Mouse (Mus musculus): Measurements from ENCODE around the gene Fat3. TPM values are rescaled to one million over a fixed set of nuclear protein-coding genes. Genes with fewer than 3 reads are reported as not detected.

The Fat3 gene
- polyA plus RNA-seq, 1 experiment from 2014 or later, result 6.6 TPM

- Histone ChIP-seq H3K4me1 (ENCODE audit: control insufficient read depth, insufficient read depth, low read length) (no peaks in the 10 kb centered on the region), H3K27ac (ENCODE audit: low read depth, low read length) (no peak overlapping the region), H3K4me3 (ENCODE audit: low read length) (no peak overlapping the region), H3K27me3 (ENCODE audit: control insufficient read depth, insufficient read depth, low read length) (no peaks in the 10 kb centered on the region), H3K36me3 (ENCODE audit: control insufficient read depth, insufficient read depth, low read length) (no peaks in the 10 kb centered on the region), H3K4me2 (replicated peaks; ENCODE audit: low read depth, low read length) (no peak overlapping the region), H3K9ac (ENCODE audit: low read depth, low read length) (no peak overlapping the region), H3K9me3 (ENCODE audit: control insufficient read depth, low read length) (no peaks in the 10 kb centered on the region)
- 54% methylated on average over 2 of the region's 2 CpGs for WGBS
- no peak for ATAC-seq (ENCODE audit: low FRiP score, low TSS enrichment)
Observed at GRCm38 (mm10) chr9:16074664-16075063, 426.4 kb downstream of the Fat3 start.

GRCm38 (mm10) chr9:16074116-16074515 is 427.0 kb downstream of the Fat3 start:
- Histone ChIP-seq H3K27ac (ENCODE audit: low read depth, low read length) (no peak overlapping the region), H3K27me3 (ENCODE audit: control insufficient read depth, insufficient read depth, low read length) (no peaks in the 10 kb centered on the region), H3K36me3 (ENCODE audit: control insufficient read depth, insufficient read depth, low read length) (no peaks in the 10 kb centered on the region), H3K4me1 (ENCODE audit: control insufficient read depth, insufficient read depth, low read length) (no peaks in the 10 kb centered on the region), H3K9me3 (ENCODE audit: control insufficient read depth, low read length) (no peaks in the 10 kb centered on the region), H3K9ac (ENCODE audit: low read depth, low read length) (no peak overlapping the region), H3K4me2 (replicated peaks; ENCODE audit: low read depth, low read length) (no peak overlapping the region), H3K4me3 (ENCODE audit: low read length) (no peak overlapping the region)
- no peak for ATAC-seq (ENCODE audit: low FRiP score, low TSS enrichment)
- WGBS, result 75% methylated on average over 6 of the region's 6 CpGs

- no peaks in the 10 kb centered on the region for H3K36me3 ChIP-seq (ENCODE audit: control insufficient read depth, insufficient read depth, low read length)
- WGBS, result 83% methylated on average over 4 of the region's 4 CpGs
Observed at GRCm38 (mm10) chr9:16063447-16063846, 437.6 kb downstream of the Fat3 start.

GRCm38 (mm10) chr9:16062472-16062871 is 438.6 kb downstream of the Fat3 start:
- no peak overlapping the region for H3K4me2 ChIP-seq (replicated peaks; ENCODE audit: low read depth, low read length)
- no peak overlapping the region for H3K27ac ChIP-seq (ENCODE audit: low read depth, low read length)
- H3K4me3 ChIP-seq (ENCODE audit: low read length), result no peak overlapping the region
- no peaks in the 10 kb centered on the region for H3K9me3 ChIP-seq (ENCODE audit: control insufficient read depth, low read length)
- ATAC-seq (ENCODE audit: low FRiP score, low TSS enrichment), result no peak
- no peaks in the 10 kb centered on the region for H3K36me3 ChIP-seq (ENCODE audit: control insufficient read depth, insufficient read depth, low read length)
- no peaks in the 10 kb centered on the region for H3K27me3 ChIP-seq (ENCODE audit: control insufficient read depth, insufficient read depth, low read length)
- no peak overlapping the region for H3K9ac ChIP-seq (ENCODE audit: low read depth, low read length)
- no peaks in the 10 kb centered on the region for H3K4me1 ChIP-seq (ENCODE audit: control insufficient read depth, insufficient read depth, low read length)

More at GRCm38 (mm10) chr9:16063447-16063846, 437.6 kb downstream of the Fat3 start:
- Histone ChIP-seq H3K27ac (ENCODE audit: low read depth, low read length) (no peak overlapping the region), H3K9me3 (ENCODE audit: control insufficient read depth, low read length) (no peaks in the 10 kb centered on the region), H3K27me3 (ENCODE audit: control insufficient read depth, insufficient read depth, low read length) (no peaks in the 10 kb centered on the region), H3K9ac (ENCODE audit: low read depth, low read length) (no peak overlapping the region), H3K4me2 (replicated peaks; ENCODE audit: low read depth, low read length) (no peak overlapping the region), H3K4me3 (ENCODE audit: low read length) (no peak overlapping the region), H3K4me1 (ENCODE audit: control insufficient read depth, insufficient read depth, low read length) (no peaks in the 10 kb centered on the region)
- ATAC-seq (ENCODE audit: low FRiP score, low TSS enrichment), result no peak

- no peak for ATAC-seq (ENCODE audit: low FRiP score, low TSS enrichment)
- Histone ChIP-seq H3K4me2 (replicated peaks; ENCODE audit: low read depth, low read length) (no peak overlapping the region), H3K36me3 (ENCODE audit: control insufficient read depth, insufficient read depth, low read length) (no peaks in the 10 kb centered on the region), H3K9me3 (ENCODE audit: control insufficient read depth, low read length) (no peaks in the 10 kb centered on the region), H3K4me3 (ENCODE audit: low read length) (no peak overlapping the region), H3K27me3 (ENCODE audit: control insufficient read depth, insufficient read depth, low read length) (no peaks in the 10 kb centered on the region), H3K9ac (ENCODE audit: low read depth, low read length) (no peak overlapping the region), H3K27ac (ENCODE audit: low read depth, low read length) (no peak overlapping the region), H3K4me1 (ENCODE audit: control insufficient read depth, insufficient read depth, low read length) (no peaks in the 10 kb centered on the region)
- 83% methylated on average over 2 of the region's 2 CpGs for WGBS
Observed at GRCm38 (mm10) chr9:16046686-16047085, 454.4 kb downstream of the Fat3 start.

- Histone ChIP-seq H3K9ac (ENCODE audit: low read depth, low read length) (no peak overlapping the region), H3K27me3 (ENCODE audit: control insufficient read depth, insufficient read depth, low read length) (no peaks in the 10 kb centered on the region), H3K4me2 (replicated peaks; ENCODE audit: low read depth, low read length) (no peak overlapping the region), H3K4me1 (ENCODE audit: control insufficient read depth, insufficient read depth, low read length) (no peaks in the 10 kb centered on the region), H3K36me3 (ENCODE audit: control insufficient read depth, insufficient read depth, low read length) (no peaks in the 10 kb centered on the region), H3K27ac (ENCODE audit: low read depth, low read length) (no peak overlapping the region), H3K4me3 (ENCODE audit: low read length) (no peak overlapping the region), H3K9me3 (ENCODE audit: control insufficient read depth, low read length) (no peaks in the 10 kb centered on the region)
- WGBS, result 33% methylated on average over 3 of the region's 3 CpGs
- no peak for ATAC-seq (ENCODE audit: low FRiP score, low TSS enrichment)
Observed at GRCm38 (mm10) chr9:16037375-16037774, 463.7 kb downstream of the Fat3 start.

GRCm38 (mm10) chr9:16036346-16036745 is 464.7 kb downstream of the Fat3 start:
- Histone ChIP-seq H3K9me3 (ENCODE audit: control insufficient read depth, low read length) (no peaks in the 10 kb centered on the region), H3K27me3 (ENCODE audit: control insufficient read depth, insufficient read depth, low read length) (no peaks in the 10 kb centered on the region), H3K36me3 (ENCODE audit: control insufficient read depth, insufficient read depth, low read length) (no peaks in the 10 kb centered on the region), H3K9ac (ENCODE audit: low read depth, low read length) (no peak overlapping the region), H3K4me1 (ENCODE audit: control insufficient read depth, insufficient read depth, low read length) (no peaks in the 10 kb centered on the region), H3K4me2 (replicated peaks; ENCODE audit: low read depth, low read length) (no peak overlapping the region), H3K4me3 (ENCODE audit: low read length) (no peak overlapping the region), H3K27ac (ENCODE audit: low read depth, low read length) (no peak overlapping the region)
- no peak for ATAC-seq (ENCODE audit: low FRiP score, low TSS enrichment)

- Histone ChIP-seq H3K4me1 (ENCODE audit: control insufficient read depth, insufficient read depth, low read length) (0 out of 2 replicates have a peak, but pooled peaks cover 3% of the 10 kb centered on the region), H3K4me2 (replicated peaks; ENCODE audit: low read depth, low read length) (no peak overlapping the region), H3K27ac (ENCODE audit: low read depth, low read length) (no peak overlapping the region), H3K9ac (ENCODE audit: low read depth, low read length) (no peak overlapping the region), H3K9me3 (ENCODE audit: control insufficient read depth, low read length) (no peaks in the 10 kb centered on the region), H3K27me3 (ENCODE audit: control insufficient read depth, insufficient read depth, low read length) (no peaks in the 10 kb centered on the region), H3K36me3 (ENCODE audit: control insufficient read depth, insufficient read depth, low read length) (no peaks in the 10 kb centered on the region), H3K4me3 (ENCODE audit: low read length) (no peak overlapping the region)
- WGBS, result 52% methylated on average over 11 of the region's 11 CpGs
- ATAC-seq (ENCODE audit: low FRiP score, low TSS enrichment), result peak; percentile 53; the same call in 1 of the 2 replicates
Observed at GRCm38 (mm10) chr9:16029715-16030285, 471.3 kb downstream of the Fat3 start.

- Histone ChIP-seq H3K4me2 (replicated peaks; ENCODE audit: low read depth, low read length) (no peak overlapping the region), H3K27me3 (ENCODE audit: control insufficient read depth, insufficient read depth, low read length) (no peaks in the 10 kb centered on the region), H3K4me1 (ENCODE audit: control insufficient read depth, insufficient read depth, low read length) (0 out of 2 replicates have a peak, but pooled peaks cover 3% of the 10 kb centered on the region), H3K27ac (ENCODE audit: low read depth, low read length) (no peak overlapping the region), H3K9me3 (ENCODE audit: control insufficient read depth, low read length) (no peaks in the 10 kb centered on the region), H3K4me3 (ENCODE audit: low read length) (no peak overlapping the region), H3K9ac (ENCODE audit: low read depth, low read length) (no peak overlapping the region), H3K36me3 (ENCODE audit: control insufficient read depth, insufficient read depth, low read length) (no peaks in the 10 kb centered on the region)
- no peak for ATAC-seq (ENCODE audit: low FRiP score, low TSS enrichment)
- WGBS, result 62% methylated on average over 4 of the region's 4 CpGs
Observed at GRCm38 (mm10) chr9:16029066-16029465, 472.0 kb downstream of the Fat3 start.

Measured in kidney, embryonic 14.5 days (tissue).